8 mouse cellular contexts compared by ENCODE assay signal in genomic region chr9:119445737-119446136, GRCm38 (mm10). TPM values are rescaled to one million over a fixed set of nuclear protein-coding genes. Genes with fewer than 3 reads are reported as not detected.
DNase-seq lines count a peak whose midpoint lies in the region; ATAC-seq and TF ChIP-seq lines count a peak whose summit lies in the region.

No protein-coding gene starts in this region.

- H3K27me3 ChIP-seq in heart, postnatal 0 days (ENCODE audit: control insufficient read depth, insufficient read depth, low read length) = no peaks in the 10 kb centered on the region
- H3K27me3 ChIP-seq in hindbrain, embryonic 16.5 days (replicated peaks; ENCODE audit: control insufficient read depth, insufficient read depth, low read length) = no peaks in the 10 kb centered on the region
- no peaks in the 10 kb centered on the region for H3K27me3 ChIP-seq in midbrain, embryonic 16.5 days (ENCODE audit: control insufficient read depth, insufficient read depth, low read depth, low read length)

- no peak for ATAC-seq in heart, postnatal 0 days (ENCODE audit: insufficient read depth, low read depth)
- no peak for ATAC-seq in hindbrain, embryonic 16.5 days
- no peak for ATAC-seq in midbrain, embryonic 16.5 days

- peak overlapping the region; percentile 70 for H3K4me2 ChIP-seq in heart, postnatal 0 days (ENCODE audit: low read depth, low read length)
- H3K4me2 ChIP-seq in hindbrain, embryonic 16.5 days (ENCODE audit: low read length) = peak overlapping the region; percentile 86
- peak overlapping the region; percentile 92 for H3K4me2 ChIP-seq in midbrain, embryonic 16.5 days (ENCODE audit: low read length)

- peak overlapping the region; percentile 68 for H3K4me3 ChIP-seq in heart, postnatal 0 days (ENCODE audit: low read depth, low read length)
- H3K4me3 ChIP-seq in bone marrow macrophage, adult 2 months (ENCODE audit: insufficient read depth, low read length) = peak overlapping the region; percentile 80
- peak overlapping the region; percentile 85 for H3K4me3 ChIP-seq in hindbrain, embryonic 16.5 days (ENCODE audit: low read length)
- peak overlapping the region; percentile 95 for H3K4me3 ChIP-seq in midbrain, embryonic 16.5 days (ENCODE audit: low read depth, low read length)

- H3K36me3 ChIP-seq in heart, postnatal 0 days (replicated peaks; ENCODE audit: control insufficient read depth, insufficient read depth, low read length) = peaks cover 36% of the 10 kb centered on the region
- H3K36me3 ChIP-seq in hindbrain, embryonic 16.5 days (ENCODE audit: control insufficient read depth, insufficient read depth, low read length) = peaks cover 14% of the 10 kb centered on the region
- H3K36me3 ChIP-seq in midbrain, embryonic 16.5 days (ENCODE audit: control insufficient read depth, insufficient read depth, low read length) = peaks cover 15% of the 10 kb centered on the region

- TF ChIP-seq EP300 in heart, postnatal 0 days (IDR thresholded peaks at IDR 0.05; ENCODE audit: low read depth) = no peak

- 13% methylated on average over 6 of the region's 6 CpGs for WGBS in heart, postnatal 0 days
- 42% methylated on average over 6 of the region's 6 CpGs for WGBS in hindbrain, embryonic 16.5 days
- 42% methylated on average over 6 of the region's 6 CpGs for WGBS in midbrain, embryonic 16.5 days

- no peak for TF ChIP-seq POLR2A in bone marrow macrophage, adult 2 months (IDR thresholded peaks at IDR 0.05; ENCODE audit: borderline replicate concordance, low read depth, low read length)

- H3K27ac ChIP-seq in heart, postnatal 0 days (ENCODE audit: low read depth) = no peak overlapping the region
- 0 out of 2 replicates have a peak overlapping the region, but pooled peaks have one; percentile 9 for H3K27ac ChIP-seq in bone marrow macrophage, adult 2 months (ENCODE audit: insufficient read depth, low read depth, low read length)
- H3K27ac ChIP-seq in hindbrain, embryonic 16.5 days (ENCODE audit: low read depth, low read length) = no peak overlapping the region
- no peak overlapping the region for H3K27ac ChIP-seq in midbrain, embryonic 16.5 days (ENCODE audit: low read length)

- no peak overlapping the region; the same call in 1 of the 2 replicates for H3K9ac ChIP-seq in heart, postnatal 0 days (replicated peaks; ENCODE audit: low read depth, low read length)
- peak overlapping the region; percentile 89 for H3K9ac ChIP-seq in hindbrain, embryonic 16.5 days (ENCODE audit: low read depth, low read length)
- peak overlapping the region; percentile 82 for H3K9ac ChIP-seq in midbrain, embryonic 16.5 days (ENCODE audit: low read depth, low read length)

- DNase-seq in heart, postnatal 0 days (ENCODE audit: low spot score) = no peak
- no peak for DNase-seq in heart, postnatal 4 days
- no peak for DNase-seq in natural killer cell, adult 2 months (ENCODE audit: low spot score in 2 of 2)
- no peak for DNase-seq in cerebellum, adult 18-20 months
- no peak for DNase-seq in kidney, postnatal 14 days

- H3K9me3 ChIP-seq in heart, postnatal 0 days (replicated peaks; ENCODE audit: control insufficient read depth, low read length) = no peaks in the 10 kb centered on the region
- H3K9me3 ChIP-seq in hindbrain, embryonic 16.5 days (ENCODE audit: control insufficient read depth, low read length) = no peaks in the 10 kb centered on the region
- H3K9me3 ChIP-seq in midbrain, embryonic 16.5 days (replicated peaks; ENCODE audit: control insufficient read depth, low read length, poor library complexity, severe bottlenecking) = no peaks in the 10 kb centered on the region

- 0 out of 2 replicates have a peak, but pooled peaks cover 9% of the 10 kb centered on the region for H3K4me1 ChIP-seq in heart, postnatal 0 days (ENCODE audit: control insufficient read depth, insufficient read depth)
- H3K4me1 ChIP-seq in bone marrow macrophage, adult 2 months (ENCODE audit: control insufficient read depth, insufficient read depth, low read length) = peaks cover 5% of the 10 kb centered on the region; the same call in 1 of the 2 replicates
- H3K4me1 ChIP-seq in hindbrain, embryonic 16.5 days (ENCODE audit: control insufficient read depth, insufficient read depth, low read depth, low read length) = peaks cover 12% of the 10 kb centered on the region
- peaks cover 13% of the 10 kb centered on the region for H3K4me1 ChIP-seq in midbrain, embryonic 16.5 days (ENCODE audit: control insufficient read depth, insufficient read depth, low read length)

- no peak for TF ChIP-seq CTCF in heart, postnatal 0 days (IDR thresholded peaks at IDR 0.05; ENCODE audit: low read depth)
- TF ChIP-seq CTCF in bone marrow macrophage, adult 2 months (IDR thresholded peaks at IDR 0.05; ENCODE audit: low read depth, low read length) = no peak

RNA-seq across cellular contexts. Expression of gene Exog, which starts 1.0 kb away (rescaled TPM):
- 1.4 and 3.0 TPM in 2 replicates for total RNA-seq in heart, postnatal 0 days (2014; rRNA removed; ENCODE audit: low replicate concordance)
- polyA plus RNA-seq in heart, postnatal 0 days (2015; fragmentation: Nextera tagmentation; extraction: Ambion mirVana) = 4.2 and 4.8 TPM in 2 replicates
- 1 to 10 TPM; 4.2 to 4.5 TPM for total RNA-seq in heart, postnatal 4 days (2021)
- polyA plus RNA-seq in bone marrow macrophage, adult 2 months (2012; ENCODE audit: insufficient read depth, insufficient read length, missing spikeins) = 4.6 and 5.7 TPM in 2 replicates
- 48.7 and 49.4 TPM in 2 replicates for polyA plus RNA-seq in hindbrain, embryonic 16.5 days (2015; fragmentation: Nextera tagmentation; extraction: Ambion mirVana)
- 53.3 and 58.6 TPM in 2 replicates for polyA plus RNA-seq in midbrain, embryonic 16.5 days (2015; fragmentation: Nextera tagmentation; extraction: Ambion mirVana)

RNA-seq across cellular contexts. Expression of gene Acvr2b, which starts 43.8 kb away (rescaled TPM):
- total RNA-seq in heart, postnatal 0 days (2014; rRNA removed; ENCODE audit: low replicate concordance) = 4.3 and 6.6 TPM in 2 replicates
- 6.6 and 6.8 TPM in 2 replicates for polyA plus RNA-seq in heart, postnatal 0 days (2015; fragmentation: Nextera tagmentation; extraction: Ambion mirVana)
- 1 to 10 TPM; 6.2 to 6.5 TPM for total RNA-seq in heart, postnatal 4 days (2021)
- polyA plus RNA-seq in bone marrow macrophage, adult 2 months (2012; ENCODE audit: insufficient read depth, insufficient read length, missing spikeins) = 5.1 and 5.8 TPM in 2 replicates
- 17.3 and 28.2 TPM in 2 replicates for polyA plus RNA-seq in hindbrain, embryonic 16.5 days (2015; fragmentation: Nextera tagmentation; extraction: Ambion mirVana)
- 28.4 and 36.0 TPM in 2 replicates for polyA plus RNA-seq in midbrain, embryonic 16.5 days (2015; fragmentation: Nextera tagmentation; extraction: Ambion mirVana)
